Mouse (Mus musculus): ENCODE results near the gene Cacna1e. TPM values are rescaled to one million over a fixed set of nuclear protein-coding genes. Genes with fewer than 3 reads are reported as not detected.

Gene Cacna1e
- polyA plus RNA-seq, 1 experiment = 53.6 TPM

GRCm38 (mm10) chr1:154842336-154842735 lies 42.0 kb downstream of the Cacna1e start:
- no peak overlapping the region for H3K4me3 ChIP-seq (ENCODE audit: insufficient read depth, low read length)
- TF ChIP-seq POLR2A (IDR thresholded peaks at IDR 0.05; ENCODE audit: extremely low read depth, insufficient read depth, low read length) (no peak), CTCF (IDR thresholded peaks at IDR 0.05; ENCODE audit: extremely low read depth, insufficient read depth, low read length) (no peak)
- no peak overlapping the region for H3K27ac ChIP-seq (ENCODE audit: insufficient read depth, low read length)
- H3K4me1 ChIP-seq (ENCODE audit: control insufficient read depth, insufficient read depth, low read length) = no peaks in the 10 kb centered on the region

DNA sequence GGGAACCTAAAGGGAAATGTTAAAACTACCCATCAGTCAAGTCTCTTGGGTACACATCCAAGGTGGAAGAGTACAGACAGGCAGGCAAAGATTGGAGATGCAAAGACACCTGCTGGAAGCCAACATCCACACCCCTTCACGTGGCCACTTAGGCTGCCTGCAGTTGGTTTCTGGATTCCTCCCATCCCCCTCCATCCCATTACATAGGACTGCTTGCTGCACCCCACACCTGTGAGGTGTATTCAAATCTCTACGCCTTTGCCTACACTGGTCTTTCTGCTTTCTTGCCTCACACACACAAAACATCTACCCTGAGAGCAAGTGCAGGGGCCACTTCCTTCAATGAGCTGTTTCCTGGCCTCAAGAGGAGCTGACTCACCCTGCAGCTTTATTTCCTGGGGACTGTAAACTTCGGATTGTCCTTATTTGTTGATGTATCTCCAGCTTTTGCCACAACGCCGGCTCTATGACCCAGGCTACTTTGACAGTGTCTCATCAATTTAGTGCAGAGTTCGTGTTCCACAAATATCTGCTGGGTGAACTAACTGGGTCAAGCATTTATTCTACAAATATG lies 43.2 kb downstream of the Cacna1e start:
- no peak overlapping the region for H3K27ac ChIP-seq (ENCODE audit: insufficient read depth, low read length)
- no peak overlapping the region for H3K4me3 ChIP-seq (ENCODE audit: insufficient read depth, low read length)
- TF ChIP-seq POLR2A (IDR thresholded peaks at IDR 0.05; ENCODE audit: extremely low read depth, insufficient read depth, low read length) (no peak), CTCF (IDR thresholded peaks at IDR 0.05; ENCODE audit: extremely low read depth, insufficient read depth, low read length) (no peak)
- no peaks in the 10 kb centered on the region for H3K4me1 ChIP-seq (ENCODE audit: control insufficient read depth, insufficient read depth, low read length)

- H3K27ac ChIP-seq (ENCODE audit: insufficient read depth, low read length) = no peak overlapping the region
- TF ChIP-seq POLR2A (IDR thresholded peaks at IDR 0.05; ENCODE audit: extremely low read depth, insufficient read depth, low read length) (no peak), CTCF (IDR thresholded peaks at IDR 0.05; ENCODE audit: extremely low read depth, insufficient read depth, low read length) (no peak)
- no peaks in the 10 kb centered on the region; the same call in 1 of the 2 replicates for H3K4me1 ChIP-seq (ENCODE audit: control insufficient read depth, insufficient read depth, low read length)
- H3K4me3 ChIP-seq (ENCODE audit: insufficient read depth, low read length) = no peak overlapping the region
Measured at GRCm38 (mm10) chr1:154839272-154839671, 45.0 kb downstream of the Cacna1e start.

- Histone ChIP-seq H3K27ac (ENCODE audit: insufficient read depth, low read length) (no peak overlapping the region), H3K4me3 (ENCODE audit: insufficient read depth, low read length) (no peak overlapping the region), H3K4me1 (ENCODE audit: control insufficient read depth, insufficient read depth, low read length) (peaks cover 4% of the 10 kb centered on the region; the same call in 1 of the 2 replicates)
- no peak for TF ChIP-seq POLR2A (IDR thresholded peaks at IDR 0.05; ENCODE audit: extremely low read depth, insufficient read depth, low read length)
- no peak for TF ChIP-seq CTCF (IDR thresholded peaks at IDR 0.05; ENCODE audit: extremely low read depth, insufficient read depth, low read length)
Measured at GRCm38 (mm10) chr1:154836473-154836872, 47.8 kb downstream of the Cacna1e start.

DNA sequence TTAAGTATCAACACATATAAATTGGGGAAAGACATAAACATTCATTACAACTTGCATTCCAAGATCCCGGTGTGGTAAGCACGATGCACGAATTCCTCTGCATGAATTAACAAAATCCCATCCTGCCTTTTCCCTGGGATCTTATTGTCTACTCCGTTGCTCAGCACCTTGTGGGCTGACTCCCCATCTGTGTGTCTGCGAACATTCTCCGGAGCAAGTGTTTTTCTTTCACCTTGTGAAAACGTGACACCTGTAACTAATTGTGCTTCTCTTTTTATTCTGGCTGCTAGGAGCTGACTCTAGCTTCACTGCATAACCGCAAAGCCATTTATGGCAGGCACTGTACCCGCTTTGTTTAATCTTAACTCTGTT lies 52.1 kb downstream of the Cacna1e start:
- Histone ChIP-seq H3K4me1 (ENCODE audit: control insufficient read depth, insufficient read depth, low read length) (peaks cover 4% of the 10 kb centered on the region; the same call in 1 of the 2 replicates), H3K27ac (ENCODE audit: insufficient read depth, low read length) (no peak overlapping the region), H3K4me3 (ENCODE audit: insufficient read depth, low read length) (no peak overlapping the region)
- TF ChIP-seq CTCF (IDR thresholded peaks at IDR 0.05; ENCODE audit: extremely low read depth, insufficient read depth, low read length) (no peak), POLR2A (IDR thresholded peaks at IDR 0.05; ENCODE audit: extremely low read depth, insufficient read depth, low read length) (no peak)

GRCm38 (mm10) chr1:154831269-154832167 lies 52.8 kb downstream of the Cacna1e start:
- TF ChIP-seq CTCF (IDR thresholded peaks at IDR 0.05; ENCODE audit: extremely low read depth, insufficient read depth, low read length) = no peak
- no peak for TF ChIP-seq POLR2A (IDR thresholded peaks at IDR 0.05; ENCODE audit: extremely low read depth, insufficient read depth, low read length)
- H3K4me1 ChIP-seq (ENCODE audit: control insufficient read depth, insufficient read depth, low read length) = peaks cover 4% of the 10 kb centered on the region; the same call in 1 of the 2 replicates
- H3K4me3 ChIP-seq (ENCODE audit: insufficient read depth, low read length) = no peak overlapping the region
- no peak overlapping the region for H3K27ac ChIP-seq (ENCODE audit: insufficient read depth, low read length)

- peaks cover 4% of the 10 kb centered on the region; the same call in 1 of the 2 replicates for H3K4me1 ChIP-seq (ENCODE audit: control insufficient read depth, insufficient read depth, low read length)
- TF ChIP-seq CTCF (IDR thresholded peaks at IDR 0.05; ENCODE audit: extremely low read depth, insufficient read depth, low read length) (no peak), POLR2A (IDR thresholded peaks at IDR 0.05; ENCODE audit: extremely low read depth, insufficient read depth, low read length) (no peak)
- no peak overlapping the region for H3K27ac ChIP-seq (ENCODE audit: insufficient read depth, low read length)
- no peak overlapping the region for H3K4me3 ChIP-seq (ENCODE audit: insufficient read depth, low read length)
Measured at GRCm38 (mm10) chr1:154830051-154830450, 54.2 kb downstream of the Cacna1e start.

DNA sequence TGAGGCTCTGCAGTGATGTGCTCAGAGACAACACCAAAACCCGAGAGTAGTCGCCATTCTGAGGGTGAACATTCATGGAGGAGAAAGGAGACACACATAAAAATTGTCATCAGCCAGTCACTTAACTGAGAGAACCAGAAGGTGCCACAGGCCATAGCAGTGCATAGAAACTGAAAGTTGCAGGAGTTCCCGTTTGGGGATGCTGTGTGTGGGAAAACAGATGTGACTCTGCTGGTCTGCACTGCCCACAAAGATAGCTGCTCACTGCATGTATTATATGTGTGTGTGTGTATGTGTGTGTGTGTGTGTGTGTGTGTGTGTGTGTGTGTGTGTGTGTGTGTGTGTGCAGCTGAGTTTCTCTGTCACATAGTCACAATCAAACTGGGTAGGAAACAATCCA lies 61.2 kb downstream of the Cacna1e start:
- TF ChIP-seq POLR2A (IDR thresholded peaks at IDR 0.05; ENCODE audit: extremely low read depth, insufficient read depth, low read length) = no peak
- no peak for TF ChIP-seq CTCF (IDR thresholded peaks at IDR 0.05; ENCODE audit: extremely low read depth, insufficient read depth, low read length)
- no peak overlapping the region for H3K27ac ChIP-seq (ENCODE audit: insufficient read depth, low read length)
- peaks cover 2% of the 10 kb centered on the region for H3K4me1 ChIP-seq (ENCODE audit: control insufficient read depth, insufficient read depth, low read length)
- no peak overlapping the region for H3K4me3 ChIP-seq (ENCODE audit: insufficient read depth, low read length)

- Histone ChIP-seq H3K4me1 (ENCODE audit: control insufficient read depth, insufficient read depth, low read length) (peaks cover 6% of the 10 kb centered on the region), H3K4me3 (ENCODE audit: insufficient read depth, low read length) (no peak overlapping the region), H3K27ac (ENCODE audit: insufficient read depth, low read length) (no peak overlapping the region)
- TF ChIP-seq CTCF (IDR thresholded peaks at IDR 0.05; ENCODE audit: extremely low read depth, insufficient read depth, low read length) = no peak
- TF ChIP-seq POLR2A (IDR thresholded peaks at IDR 0.05; ENCODE audit: extremely low read depth, insufficient read depth, low read length) = no peak
Measured at GRCm38 (mm10) chr1:154820422-154820821, 63.9 kb downstream of the Cacna1e start.

DNA sequence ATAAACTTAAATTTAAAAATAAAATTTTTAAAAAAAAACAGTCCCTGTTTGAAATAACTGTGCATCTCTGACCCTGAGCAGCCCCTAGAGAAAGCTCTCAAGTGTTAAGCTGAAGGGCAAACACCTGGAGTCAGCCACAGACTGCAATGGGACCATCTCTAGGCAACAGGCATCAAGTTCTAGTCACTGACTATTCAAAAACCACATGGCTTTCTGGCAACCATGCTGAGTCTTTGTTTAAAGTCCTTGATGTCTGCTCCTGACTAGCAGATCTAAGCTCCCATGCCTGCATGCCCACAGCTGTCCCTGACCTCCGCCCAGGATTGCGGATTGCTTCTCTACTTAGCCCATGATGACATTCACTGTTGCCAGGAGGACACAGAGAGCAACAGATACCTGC lies 64.3 kb downstream of the Cacna1e start:
- Histone ChIP-seq H3K4me3 (ENCODE audit: insufficient read depth, low read length) (no peak overlapping the region), H3K27ac (ENCODE audit: insufficient read depth, low read length) (no peak overlapping the region), H3K4me1 (ENCODE audit: control insufficient read depth, insufficient read depth, low read length) (peaks cover 6% of the 10 kb centered on the region)
- TF ChIP-seq POLR2A (IDR thresholded peaks at IDR 0.05; ENCODE audit: extremely low read depth, insufficient read depth, low read length) = no peak
- TF ChIP-seq CTCF (IDR thresholded peaks at IDR 0.05; ENCODE audit: extremely low read depth, insufficient read depth, low read length) = no peak
